Mouse (Mus musculus) right cerebral cortex, postnatal 25 days (tissue): ENCODE measurements around the gene Tmprss6.

Experiments
- DNase-seq: peaks from one replicate; pipeline ENCODE4 v3.0.0; 2022

Tmprss6 gene

DNA sequence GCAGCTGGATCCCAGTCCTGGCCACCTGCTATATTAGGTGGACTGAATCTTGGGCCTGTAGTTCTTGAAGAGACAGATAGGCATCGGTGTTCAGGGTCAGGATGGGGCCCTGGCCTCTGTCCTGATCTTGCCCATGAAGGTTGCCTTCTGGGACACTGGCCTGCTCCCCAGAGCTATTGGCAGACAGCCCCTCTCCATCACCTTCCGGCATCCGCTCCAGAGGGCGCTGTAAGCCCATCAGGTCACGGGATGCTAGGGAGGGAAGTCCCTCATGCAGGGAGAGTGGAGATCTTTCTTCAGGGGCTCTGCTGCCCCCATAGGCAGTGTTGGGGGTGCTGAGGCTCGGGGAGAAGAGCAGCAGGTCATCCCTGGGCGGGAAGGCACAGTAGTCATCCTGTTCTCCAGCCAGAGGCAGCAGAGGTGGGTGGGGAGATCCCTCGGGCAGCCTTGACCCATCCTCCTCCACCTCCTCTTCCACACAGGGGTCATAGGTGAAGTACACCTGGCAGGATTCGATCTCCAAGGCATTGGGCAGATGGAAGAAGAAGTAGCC, 13.1 kb upstream of the Tmprss6 start:
- no peak for DNase-seq

DNA sequence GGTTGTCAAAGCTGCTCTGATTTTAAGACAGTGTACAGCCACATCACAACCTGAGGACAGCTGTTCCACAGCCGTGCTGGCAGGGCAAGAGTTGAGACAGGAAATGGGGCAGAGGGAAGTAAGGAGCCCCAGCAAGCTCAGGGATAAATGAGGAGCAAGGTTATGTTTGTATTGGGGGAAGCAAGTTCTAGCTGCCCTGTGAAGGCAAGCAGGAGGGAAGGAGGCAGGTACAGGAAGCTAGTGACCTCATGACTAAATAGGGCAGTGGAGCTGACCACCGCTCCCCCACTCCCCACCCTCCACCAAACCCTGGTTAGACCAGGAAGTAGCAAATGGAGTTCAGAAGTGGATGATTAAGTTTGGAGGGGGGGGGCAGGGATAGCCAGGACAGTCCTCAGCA, 12.6 kb upstream of the Tmprss6 start:
- no peak for DNase-seq

- no peak for DNase-seq
Measured at GRCm38 (mm10) chr15:78480111-78480510, 11.7 kb upstream of the Tmprss6 start.

DNA sequence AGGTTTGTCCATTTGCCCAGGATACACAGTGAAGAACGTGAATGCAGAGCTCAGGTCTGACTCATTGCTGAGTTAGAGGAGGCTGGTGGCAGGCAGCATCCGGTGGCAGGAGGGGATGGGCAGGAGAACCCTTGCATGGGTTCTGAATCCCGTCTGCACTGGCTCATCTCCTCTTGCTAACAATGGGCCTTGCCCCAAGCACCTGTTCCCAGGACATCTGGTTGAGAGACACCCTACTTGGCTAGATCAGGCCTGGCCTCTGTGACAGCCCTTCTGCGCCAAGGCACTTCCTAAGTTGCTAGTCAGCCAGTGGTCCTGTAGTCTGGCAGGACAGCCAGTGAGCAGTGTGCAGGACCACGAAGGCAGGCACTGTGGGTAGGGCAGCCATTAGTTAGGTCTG, 11.0 kb upstream of the Tmprss6 start:
- no peak for DNase-seq

- DNase-seq = no peak
Measured at GRCm38 (mm10) chr15:78478073-78478472, 9.6 kb upstream of the Tmprss6 start.

DNA sequence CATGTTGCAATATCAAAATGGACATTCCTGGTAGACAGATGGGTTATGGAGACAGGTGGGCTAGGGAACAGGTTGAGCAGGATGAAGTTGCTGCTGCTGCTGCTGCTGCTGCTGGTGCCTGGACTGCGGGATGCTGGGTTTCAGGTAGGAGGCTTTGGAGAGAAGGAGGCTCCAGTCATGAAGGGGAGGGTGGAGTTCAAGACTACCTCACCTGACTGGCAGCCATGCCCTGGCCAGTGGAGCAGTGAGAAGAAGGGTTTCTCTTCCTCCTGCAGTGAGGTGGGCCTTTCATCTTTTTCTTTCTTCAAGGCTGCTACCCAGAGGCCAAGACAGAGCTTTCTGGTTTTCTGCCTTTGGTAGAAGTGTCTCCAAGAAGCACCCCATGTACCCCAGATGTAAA, 8.4 kb upstream of the Tmprss6 start:
- no peak for DNase-seq

- DNase-seq = no peak
Measured at GRCm38 (mm10) chr15:78475604-78476031, 7.2 kb upstream of the Tmprss6 start.

DNA sequence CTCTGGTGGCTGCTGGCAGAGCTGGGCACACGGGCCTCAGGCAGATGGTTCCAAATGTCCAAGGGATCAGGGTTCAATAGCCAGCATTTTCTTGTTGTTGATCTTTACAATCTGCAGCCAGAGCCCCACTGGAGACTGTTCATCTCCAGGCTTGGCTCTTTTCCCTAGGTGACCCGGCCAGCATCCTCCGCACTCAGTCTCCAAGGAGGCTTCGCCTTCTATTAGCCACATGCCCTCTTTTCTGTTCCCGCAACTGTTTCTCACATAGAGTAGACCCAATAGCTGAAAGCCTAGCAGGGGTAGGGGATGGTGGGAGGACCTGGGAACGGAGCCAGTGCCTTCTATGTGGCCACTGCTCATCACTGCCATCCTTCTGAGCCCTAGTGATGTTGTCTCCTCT, 5.0 kb upstream of the Tmprss6 start:
- no peak for DNase-seq

- no peak for DNase-seq
Measured at GRCm38 (mm10) chr15:78471902-78472301, 3.5 kb upstream of the Tmprss6 start.

DNA sequence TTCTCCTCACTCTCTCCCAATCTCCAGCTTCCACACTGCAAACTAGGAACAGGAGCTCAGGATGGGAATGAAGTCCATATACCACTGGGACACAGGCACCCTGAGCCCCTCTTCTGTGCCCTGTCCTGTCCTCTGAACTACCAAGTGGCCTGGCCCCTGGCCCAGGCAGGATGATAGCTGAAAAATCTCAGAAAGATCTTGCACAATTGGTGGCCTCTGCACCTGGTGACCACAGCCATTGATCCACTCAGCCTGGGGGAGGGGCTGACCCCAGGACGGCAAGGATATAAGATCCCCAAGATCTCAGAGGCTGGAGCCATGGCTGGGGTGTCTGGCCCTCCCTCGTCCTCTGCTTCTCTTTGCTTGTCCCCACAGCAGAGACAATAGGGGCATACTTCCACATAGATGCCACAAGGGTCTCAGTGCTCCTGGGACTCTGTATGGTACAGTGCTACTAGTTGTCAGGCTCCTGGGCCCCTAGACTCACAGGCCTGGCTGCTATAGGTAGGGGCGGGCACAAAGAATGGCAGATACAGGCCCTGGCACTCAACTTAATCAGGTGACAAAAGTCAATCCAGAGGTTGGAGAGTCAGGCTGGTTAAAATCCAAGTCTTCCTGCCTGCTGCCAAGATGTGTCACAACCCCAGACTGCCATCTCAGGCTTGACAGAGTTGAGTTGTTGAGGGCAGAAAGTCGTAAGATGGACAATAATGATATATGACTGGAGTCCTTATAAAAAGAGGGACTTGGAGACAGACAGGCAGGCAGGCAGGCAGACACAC, 2.3 kb upstream of the Tmprss6 start:
- DNase-seq = no peak

DNA sequence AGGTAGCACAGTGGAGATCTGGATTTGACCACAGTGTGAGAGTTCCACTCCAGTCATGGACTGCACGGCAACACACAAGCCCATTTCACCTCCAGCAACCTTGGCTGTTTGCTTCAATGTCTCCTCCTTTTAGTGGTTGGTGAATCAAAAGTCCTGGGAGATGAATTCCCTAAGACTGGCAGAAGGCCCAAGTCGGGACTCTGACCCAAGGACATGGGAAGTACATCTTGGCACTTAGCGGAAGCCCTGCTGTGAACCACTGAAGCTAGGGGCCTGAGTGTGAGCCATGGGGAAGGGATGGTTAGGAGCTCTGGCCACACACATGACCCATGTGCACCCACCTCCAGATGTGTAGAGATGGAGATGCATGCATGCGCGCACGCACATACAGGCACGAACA, 864 bp downstream of the Tmprss6 start:
- DNase-seq = no peak

DNA sequence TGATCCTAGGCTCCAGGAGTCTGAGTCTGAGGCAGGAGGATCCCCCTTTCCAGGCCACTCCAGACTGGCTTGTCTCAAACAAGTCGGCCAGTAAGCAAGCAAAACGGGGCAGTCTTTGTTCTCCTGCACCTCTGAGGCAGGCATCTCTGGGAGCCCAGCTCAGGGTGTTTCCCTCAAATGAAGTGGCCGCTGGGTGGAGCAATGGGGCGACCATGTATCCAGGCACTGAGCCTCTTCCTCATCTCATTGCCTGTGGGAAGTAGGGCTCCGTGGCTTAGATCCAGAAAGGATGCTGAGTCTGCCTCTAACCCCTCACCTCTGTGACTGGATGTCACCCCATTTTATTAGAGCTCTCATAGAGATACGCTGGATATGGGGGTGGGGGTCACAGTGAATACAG, 1.6 kb downstream of the Tmprss6 start:
- DNase-seq = no peak

DNA sequence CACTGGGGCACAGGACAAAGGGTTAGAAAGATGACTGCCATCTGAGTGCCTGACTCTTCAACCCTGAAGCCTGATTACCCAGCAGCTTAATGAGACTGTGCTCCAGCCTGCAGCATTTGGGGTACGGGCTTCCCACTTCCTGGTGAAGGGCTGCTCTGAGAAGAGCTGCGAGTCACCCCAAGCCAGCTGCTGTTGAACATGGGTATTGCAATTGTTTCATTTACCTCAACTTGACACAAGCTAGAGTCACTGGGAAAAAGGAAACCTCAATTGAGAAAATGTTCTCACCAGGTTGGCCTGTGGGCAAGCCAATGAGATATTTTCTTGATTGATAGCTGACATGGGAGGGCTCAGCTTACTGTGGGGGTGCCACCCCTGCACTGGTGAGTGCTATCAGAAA, 5.5 kb downstream of the Tmprss6 start:
- DNase-seq = no peak

DNA sequence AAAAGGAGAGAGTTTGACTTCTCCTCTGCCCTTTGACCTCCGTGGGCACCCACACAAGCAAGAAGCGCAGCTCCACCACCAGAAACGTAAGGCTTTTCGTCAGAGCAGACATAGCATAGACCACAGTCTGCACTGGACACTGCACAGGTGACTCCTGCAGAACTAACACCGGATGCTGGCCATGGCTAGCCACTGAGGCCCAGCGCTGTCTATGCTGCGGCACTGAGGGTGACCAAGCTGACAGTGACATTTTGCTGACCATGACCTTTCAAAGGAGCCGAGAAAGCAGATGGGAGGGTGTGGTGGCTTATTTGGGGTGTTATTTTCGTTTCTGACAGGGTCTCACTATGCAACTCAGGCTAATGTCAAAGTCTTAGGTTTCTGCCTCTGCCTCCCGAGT, 11.2 kb downstream of the Tmprss6 start:
- DNase-seq = no peak

DNA sequence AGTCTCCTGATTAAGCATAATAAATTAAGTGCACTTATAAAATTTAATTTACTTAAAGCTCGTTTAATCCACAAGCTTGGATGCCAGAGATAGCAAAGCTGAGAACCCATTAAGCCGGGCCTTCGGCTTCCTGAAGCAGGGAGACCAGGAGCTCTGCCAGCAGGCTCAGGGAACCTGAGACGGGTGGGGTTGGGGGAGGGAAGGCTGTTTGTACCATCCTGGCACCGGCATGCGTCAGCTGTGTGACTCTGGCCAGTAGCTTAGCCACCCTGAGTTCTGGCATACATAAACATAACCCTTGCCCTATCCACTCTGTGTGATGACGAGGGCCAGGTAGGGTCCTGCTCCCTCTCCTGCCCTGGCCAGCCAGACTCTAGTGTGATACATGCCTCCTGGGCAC, 12.4 kb downstream of the Tmprss6 start:
- no peak for DNase-seq

- no peak for DNase-seq
Measured at GRCm38 (mm10) chr15:78455168-78455567, 13.3 kb downstream of the Tmprss6 start.

DNA sequence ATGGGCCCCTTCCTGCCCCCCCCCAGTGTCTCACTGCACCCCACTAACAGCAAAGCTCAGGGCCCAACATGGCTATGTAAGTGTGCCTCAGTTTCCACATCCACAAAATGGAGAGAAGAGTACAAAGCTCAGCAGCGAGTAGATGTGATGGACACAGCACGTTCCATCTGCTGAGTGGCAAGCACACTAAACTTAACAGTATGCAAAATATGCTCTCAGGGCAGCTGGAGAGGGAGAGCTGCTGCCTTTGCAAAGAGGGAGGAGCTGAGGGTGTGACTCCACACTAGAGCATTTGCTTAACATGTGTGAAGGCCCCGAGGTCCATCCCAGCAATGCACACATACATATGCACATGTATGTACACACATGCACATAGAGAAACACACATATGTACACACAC, 15.5 kb downstream of the Tmprss6 start:
- DNase-seq = no peak

- no peak for DNase-seq
Measured at GRCm38 (mm10) chr15:78451201-78451600, 17.2 kb downstream of the Tmprss6 start.

DNA sequence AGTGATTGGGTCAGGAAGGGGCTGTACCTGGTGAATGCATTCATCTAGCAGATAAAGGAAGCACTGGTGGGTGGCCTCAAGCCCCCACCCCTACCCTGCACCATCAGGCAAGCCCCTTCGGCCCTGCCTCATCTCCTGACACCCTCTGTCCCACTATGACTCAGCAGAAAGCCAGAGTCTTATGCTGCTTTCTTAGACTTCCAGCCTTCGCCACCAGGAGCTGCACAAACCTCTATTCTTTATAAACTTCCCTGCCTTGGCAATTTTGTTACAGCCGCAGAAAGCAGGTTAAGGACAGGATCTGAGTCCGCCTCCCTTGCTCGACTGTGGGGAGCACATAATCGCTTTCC, 18.0 kb downstream of the Tmprss6 start:
- no peak for DNase-seq

- peak; percentile 53 for DNase-seq
Measured at GRCm38 (mm10) chr15:78449694-78450418, 18.6 kb downstream of the Tmprss6 start.

- DNase-seq = no peak
Measured at GRCm38 (mm10) chr15:78449131-78449530, 19.3 kb downstream of the Tmprss6 start.

DNA sequence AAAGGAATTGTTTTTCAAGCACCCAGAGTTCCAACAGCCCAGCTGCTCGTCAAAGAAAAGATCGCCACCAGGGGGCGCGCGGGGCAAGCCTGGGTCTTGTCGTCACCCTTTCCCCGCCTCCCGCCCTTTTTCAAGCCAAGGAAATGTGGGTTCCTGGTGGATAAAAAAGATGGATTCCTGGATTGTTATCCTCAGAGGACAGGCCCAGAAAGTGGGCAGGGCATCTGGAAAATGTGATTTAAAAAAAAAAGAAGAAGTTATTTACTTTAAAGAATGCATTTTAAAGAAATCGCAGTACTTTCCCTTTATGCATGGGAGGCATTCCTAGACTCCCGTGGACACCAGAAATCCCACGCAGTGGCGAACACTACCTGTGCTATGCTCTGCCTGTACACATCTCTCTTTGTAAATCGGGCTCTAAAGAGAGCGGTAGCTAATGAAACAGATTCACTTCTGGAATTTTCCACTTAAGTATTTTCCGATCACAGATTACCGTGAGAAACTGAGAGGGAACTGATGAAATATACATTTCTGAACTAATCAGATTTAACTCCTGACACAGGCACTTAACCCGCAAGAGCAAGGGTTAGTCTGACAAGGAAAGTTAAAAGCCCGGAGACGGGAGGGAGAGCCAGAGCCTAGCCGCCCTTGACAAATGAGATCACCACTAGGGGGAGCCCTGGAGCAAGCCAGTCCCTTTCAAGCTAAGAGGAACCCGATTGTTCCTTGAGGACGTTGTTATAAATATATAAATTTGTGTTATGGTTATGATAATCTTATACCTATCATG, 20.5 kb downstream of the Tmprss6 start:
- peak; percentile 86 for DNase-seq

GRCm38 (mm10) chr15:78447121-78447520, 21.3 kb downstream of the Tmprss6 start:
- no peak for DNase-seq

DNA sequence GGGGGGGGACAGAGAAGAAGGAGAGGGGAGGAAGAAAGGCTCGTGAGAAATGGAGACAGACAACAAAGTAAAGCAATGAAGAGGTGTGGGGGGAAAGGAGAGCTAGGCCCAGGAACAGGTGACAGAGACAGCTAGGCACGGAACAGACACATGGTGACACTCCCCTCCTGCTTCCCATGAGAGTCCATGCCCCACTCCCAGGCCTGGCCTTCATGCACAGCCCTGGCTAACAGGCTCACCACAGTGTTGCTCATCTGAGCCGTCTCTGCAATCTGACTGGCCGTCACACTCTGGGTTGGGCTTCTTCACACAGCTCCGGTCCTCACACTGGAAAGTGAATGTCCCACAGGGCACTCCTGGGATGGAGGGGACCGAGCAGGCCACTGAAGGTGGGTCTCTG, 24.6 kb downstream of the Tmprss6 start:
- DNase-seq = no peak
